Mouse (Mus musculus) liver, embryonic 14.5 days (tissue): ENCODE results near the gene Fastk. TPM values are rescaled to one million over a fixed set of nuclear protein-coding genes. Genes with fewer than 3 reads are reported as not detected.

Experiments used
- ATAC-seq: fragments of 200-750 bp; cut with Nextera tagmentation; 2 replicates; pipeline ENCODE4 v1.8.0; 2017; ENCODE audit warnings: moderate number of reproducible peaks, mild to moderate bottlenecking, moderate library complexity; ENCODE audit not compliant: insufficient read depth
- DNase-seq, 3 experiments: peaks; one replicate each; pipeline ENCODE4 v3.0.0-alpha.2; 2012 to 2013; ENCODE audit warnings: low read depth in 3 of 3, low spot score in 3 of 3
- H3K27ac ChIP-seq: fragments of 300-500 bp; sonication (generic); 2 replicates; pipeline ENCODE4 v1.5.1; 2014; ENCODE audit warnings: moderate library complexity, mild to moderate bottlenecking, control low read depth, inconsistent platforms
- H3K27me3 ChIP-seq: fragments of 300-500 bp; sonication (generic); 2 replicates; pipeline ENCODE4 v1.6.1; 2014; ENCODE audit warnings: mild to moderate bottlenecking, low read length, moderate library complexity; ENCODE audit not compliant: control insufficient read depth, insufficient read depth
- H3K36me3 ChIP-seq: fragments of 300-500 bp; sonication (generic); replicated peaks from 2 replicates; pipeline ENCODE4 v1.6.1; 2014; ENCODE audit warnings: low read depth; ENCODE audit not compliant: control insufficient read depth, insufficient read depth
- H3K4me1 ChIP-seq, 2 experiments: fragments of 200-500 bp in 1 of 2; fragments of 300-500 bp in 1 of 2; sonication (generic) in 1 of 2; replicated peaks; 2 replicates each; pipeline ENCODE4 v1.6.1; 2012 to 2014; ENCODE audit warnings: antibody characterized with exemption in 1 of 2, inconsistent platforms in 1 of 2, low read length in 1 of 2; ENCODE audit not compliant: control insufficient read depth in 2 of 2, insufficient read depth in 2 of 2
- H3K4me2 ChIP-seq: fragments of 300-500 bp; sonication (generic); 2 replicates; pipeline ENCODE4 v1.6.1; 2014; ENCODE audit warnings: low read depth, mild to moderate bottlenecking, control low read depth, moderate library complexity
- H3K4me3 ChIP-seq, 2 experiments: fragments of 200-500 bp in 1 of 2; fragments of 300-500 bp in 1 of 2; sonication (generic) in 1 of 2; 2 replicates each; pipeline ENCODE4 v1.5.1; 2012 to 2014; ENCODE audit warnings: low read depth in 2 of 2, low read length in 2 of 2, mild to moderate bottlenecking in 2 of 2, control low read depth in 1 of 2, inconsistent platforms in 1 of 2, moderate library complexity in 1 of 2; ENCODE audit not compliant: insufficient read depth in 1 of 2
- H3K9ac ChIP-seq: fragments of 300-500 bp; sonication (generic); replicated peaks from 2 replicates; pipeline ENCODE4 v1.6.1; 2014; ENCODE audit warnings: mild to moderate bottlenecking, control low read depth, moderate library complexity
- H3K9me3 ChIP-seq: fragments of 300-500 bp; sonication (generic); 2 replicates; pipeline ENCODE4 v1.6.1; 2016; ENCODE audit warnings: low read length, mixed read lengths; ENCODE audit not compliant: control insufficient read depth
- CTCF ChIP-seq: IDR thresholded peaks from 2 replicates; pipeline ENCODE4 v1.5.1; 2016; ENCODE audit warnings: antibody characterized with exemption, low read depth, control low read depth
- EP300 ChIP-seq: IDR thresholded peaks from 2 replicates; pipeline ENCODE4 v1.6.1; 2016; ENCODE audit warnings: antibody characterized with exemption, low read depth
- WGBS: fragments of 180-500 bp; shearing (Covaris S2); extraction: QIAGEN DNeasy Blood & Tissue Kit; methylation state at CpG from one replicate; pipeline ENCODE4 v1.1.7; 2014; ENCODE audit not compliant: insufficient replicate concordance; 5-methylcytosine and 5-hydroxymethylcytosine counted together
- polyA plus RNA-seq, 2 experiments: library from polyadenylated mRNA; depleted of rRNA in 1 of 2; stranded (reverse) in 1 of 2; unstranded in 1 of 2; fragments of >200 nt; fragmentation: Nextera tagmentation in 1 of 2; extraction: Ambion mirVana in 1 of 2; gene quantifications; 2 replicates each; pipeline versions ENCODE4 v1.2.1 to v1.2.3; 2012 to 2014

Fastk gene
- polyA plus RNA-seq (2012; rRNA removed), result 59.9 and 82.4 TPM in 2 replicates
- polyA plus RNA-seq (2014; fragmentation: Nextera tagmentation; extraction: Ambion mirVana), result 40.8 and 47.2 TPM in 2 replicates

- peak; percentile 85 to 89 (median 89) for DNase-seq
- Histone ChIP-seq H3K36me3 (peaks cover 10% of the 10 kb centered on the region), H3K4me1 (peaks cover 14 to 15% of the 10 kb centered on the region in 2 experiments), H3K9me3 (no peaks in the 10 kb centered on the region), H3K27ac (peak within 1 kb of the TSS; percentile 69), H3K27me3 (no peaks in the 10 kb centered on the region), H3K4me3 (peak within 1 kb of the TSS; percentile 79 to 91), H3K9ac (peak within 1 kb of the TSS; percentile 96), H3K4me2 (peak within 1 kb of the TSS; percentile 98)
- under 1% methylated on average over 59 of the region's 60 CpGs for WGBS
- peak; percentile 82 for ATAC-seq
- TF ChIP-seq EP300, result no peak
- TF ChIP-seq CTCF, result no peak
Measured at GRCm38 (mm10) chr5:24444746-24445427, at the start of gene Fastk. Gene Fastk, minus strand, starts transcription at chr5:24445287.

- TF ChIP-seq EP300 (no peak), CTCF (no peak)
- no peak overlapping the region for H3K4me2 ChIP-seq
- no peaks in the 10 kb centered on the region for H3K4me1 ChIP-seq
- H3K9me3 ChIP-seq, result no peaks in the 10 kb centered on the region
- H3K27ac ChIP-seq, result no peak overlapping the region
- H3K4me3 ChIP-seq, result no peak overlapping the region
- no peaks in the 10 kb centered on the region for H3K27me3 ChIP-seq
- H3K9ac ChIP-seq, result no peak overlapping the region
- DNase-seq (no peak), ATAC-seq (no peak)
- H3K36me3 ChIP-seq, result peaks cover 15% of the 10 kb centered on the region
- 78% methylated on average over 16 of the region's 16 CpGs for WGBS
Measured at GRCm38 (mm10) chr5:24492546-24493285, 47.6 kb upstream of the Fastk start.

GRCm38 (mm10) chr5:24490413-24490920, 45.4 kb upstream of the Fastk start:
- H3K4me2 ChIP-seq, result no peak overlapping the region
- ATAC-seq (no peak), DNase-seq (no peak)
- WGBS, result 82% methylated on average over 14 of the region's 14 CpGs
- no peak overlapping the region for H3K4me3 ChIP-seq
- H3K27me3 ChIP-seq, result no peaks in the 10 kb centered on the region
- H3K9me3 ChIP-seq, result no peaks in the 10 kb centered on the region
- H3K9ac ChIP-seq, result no peak overlapping the region
- no peak for TF ChIP-seq CTCF
- TF ChIP-seq EP300, result no peak
- no peak overlapping the region for H3K27ac ChIP-seq
- no peaks in the 10 kb centered on the region for H3K4me1 ChIP-seq
- peaks cover 15% of the 10 kb centered on the region for H3K36me3 ChIP-seq

GRCm38 (mm10) chr5:24486738-24487137, 41.7 kb upstream of the Fastk start:
- H3K36me3 ChIP-seq, result peaks cover 13% of the 10 kb centered on the region
- H3K4me2 ChIP-seq, result no peak overlapping the region
- H3K4me3 ChIP-seq, result no peak overlapping the region
- TF ChIP-seq CTCF (no peak), EP300 (no peak)
- H3K9me3 ChIP-seq, result no peaks in the 10 kb centered on the region
- DNase-seq (no peak), ATAC-seq (no peak)
- H3K9ac ChIP-seq, result no peak overlapping the region
- no peak overlapping the region for H3K27ac ChIP-seq
- H3K4me1 ChIP-seq, result 0 out of 4 replicates have a peak, but pooled peaks cover 0 to 2% of the 10 kb centered on the region in 2 experiments
- no peaks in the 10 kb centered on the region for H3K27me3 ChIP-seq
- 77% methylated on average over 5 of the region's 5 CpGs for WGBS

- no peak overlapping the region for H3K4me3 ChIP-seq
- H3K27me3 ChIP-seq, result no peaks in the 10 kb centered on the region
- H3K9ac ChIP-seq, result no peak overlapping the region
- DNase-seq (peak; percentile 44 to 56 (median 48)), ATAC-seq (no peak)
- no peak overlapping the region for H3K4me2 ChIP-seq
- H3K36me3 ChIP-seq, result peaks cover 13% of the 10 kb centered on the region
- 0 out of 4 replicates have a peak, but pooled peaks cover 0 to 2% of the 10 kb centered on the region in 2 experiments for H3K4me1 ChIP-seq
- WGBS, result 7% methylated on average over 8 of the region's 8 CpGs
- H3K27ac ChIP-seq, result no peak overlapping the region
- no peaks in the 10 kb centered on the region for H3K9me3 ChIP-seq
- peak; percentile 96 for TF ChIP-seq CTCF
- no peak for TF ChIP-seq EP300
Measured at GRCm38 (mm10) chr5:24486097-24486496, 41.0 kb upstream of the Fastk start.
